Mouse (Mus musculus) liver, adult (tissue): ENCODE measurements around the gene Gpn3.

Experiments used
- GATA4 ChIP-seq: IDR thresholded peaks from 2 replicates; pipeline ENCODE4 v1.6.1; 2014; ENCODE audit warnings: mild to moderate bottlenecking, low read length; ENCODE audit not compliant: insufficient replicate concordance

Gpn3 gene

GRCm38 (mm10) chr5:122431221-122431620 is 59.5 kb downstream of the Gpn3 start:
- TF ChIP-seq GATA4, result no peak
